In the genomic region with DNA sequence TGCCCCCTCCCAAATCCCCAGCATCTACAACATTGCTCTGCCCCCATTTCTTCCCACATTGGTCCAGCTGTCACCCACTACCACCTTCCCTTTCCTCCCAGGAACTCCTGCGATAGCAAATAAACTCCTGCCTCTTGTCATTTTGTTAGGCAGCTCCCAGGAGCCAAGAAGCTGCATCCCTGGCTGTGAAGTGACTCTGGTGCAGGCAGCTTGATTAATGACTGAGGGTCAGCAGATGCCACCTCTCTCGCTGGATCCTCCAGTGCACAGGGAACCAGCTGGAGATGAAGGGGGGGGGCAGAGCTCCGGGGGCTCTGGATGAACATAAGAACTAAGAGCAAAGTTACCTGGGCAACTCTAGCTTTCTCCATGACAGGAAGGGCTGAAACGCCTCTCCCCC, we compare ENCODE assay signal across 14 mouse cellular contexts.
DNase-seq lines count a peak whose midpoint lies in the region; ATAC-seq and TF ChIP-seq lines count a peak whose summit lies in the region.
"Had no signal": no experiment of that assay in that cellular context is flagged by ENCODE, and none has a peak within 500 bp of the region (broad histone marks: within the 10 kb centered on the region; RNA-seq: fewer than 3 reads in every experiment).

No protein-coding gene starts in this region.

- no peak for ATAC-seq in heart, embryonic 12.5 days (ENCODE audit: insufficient number of reproducible peaks, low FRiP score)
- ATAC-seq in lung, embryonic 14.5 days (ENCODE audit: insufficient read depth): no peak
- ATAC-seq in kidney, embryonic 16.5 days (ENCODE audit: low FRiP score, low TSS enrichment): peak; percentile 13; the same call in 1 of the 2 replicates
- ATAC-seq in stomach, embryonic 14.5 days (ENCODE audit: insufficient number of reproducible peaks, insufficient read depth, low FRiP score, low read depth): no peak
- ATAC-seq in forebrain, embryonic 14.5 days: no peak
- ATAC-seq: intestine, postnatal 0 days; midbrain, embryonic 13.5 days had no signal

- no peaks in the 10 kb centered on the region for H3K27me3 ChIP-seq in heart, adult 2 months (ENCODE audit: control insufficient read depth, insufficient read depth, low read length)
- H3K27me3 ChIP-seq in heart, embryonic 12.5 days (replicated peaks): no peaks in the 10 kb centered on the region
- no peaks in the 10 kb centered on the region for H3K27me3 ChIP-seq in lung, embryonic 14.5 days (ENCODE audit: insufficient read depth, low read length)
- H3K27me3 ChIP-seq in kidney, embryonic 16.5 days (ENCODE audit: insufficient read depth, low read length): no peaks in the 10 kb centered on the region
- H3K27me3 ChIP-seq in stomach, embryonic 14.5 days (ENCODE audit: control insufficient read depth, insufficient read depth, low read length): no peaks in the 10 kb centered on the region
- no peaks in the 10 kb centered on the region for H3K27me3 ChIP-seq in forebrain, embryonic 14.5 days (replicated peaks; ENCODE audit: control insufficient read depth, insufficient read depth, low read length)
- H3K27me3 ChIP-seq in thymus, adult 2 months (ENCODE audit: control insufficient read depth, insufficient read depth, low read length): no peaks in the 10 kb centered on the region
- H3K27me3 ChIP-seq: midbrain, embryonic 13.5 days had no signal

- no peaks in the 10 kb centered on the region for H3K9me3 ChIP-seq in heart, embryonic 12.5 days (replicated peaks)
- no peaks in the 10 kb centered on the region for H3K9me3 ChIP-seq in lung, embryonic 14.5 days (ENCODE audit: low read depth, low read length)
- no peaks in the 10 kb centered on the region for H3K9me3 ChIP-seq in kidney, embryonic 16.5 days (ENCODE audit: low read length)
- no peaks in the 10 kb centered on the region for H3K9me3 ChIP-seq in stomach, embryonic 14.5 days (ENCODE audit: control insufficient read depth, low read depth, low read length)
- H3K9me3 ChIP-seq in forebrain, embryonic 14.5 days (replicated peaks; ENCODE audit: control insufficient read depth, low read length): no peaks in the 10 kb centered on the region
- H3K9me3 ChIP-seq: embryonic facial prominence, embryonic 10.5 days; midbrain, embryonic 13.5 days had no signal

- peak overlapping the region; percentile 60 for H3K27ac ChIP-seq in heart, adult 2 months
- no peak overlapping the region for H3K27ac ChIP-seq in heart, embryonic 12.5 days (ENCODE audit: poor library complexity, severe bottlenecking)
- 0 out of 2 replicates have a peak overlapping the region, but pooled peaks have one; percentile 13 for H3K27ac ChIP-seq in lung, embryonic 14.5 days (ENCODE audit: low read depth)
- H3K27ac ChIP-seq in kidney, embryonic 16.5 days (ENCODE audit: low read length): peak overlapping the region; percentile 85
- peak overlapping the region; percentile 96; the same call in 1 of the 2 replicates for H3K27ac ChIP-seq in stomach, embryonic 14.5 days (ENCODE audit: low read length)
- no peak overlapping the region for H3K27ac ChIP-seq in forebrain, embryonic 14.5 days (ENCODE audit: low read depth, low read length)
- H3K27ac ChIP-seq in thymus, adult 2 months (ENCODE audit: control insufficient read depth, insufficient read depth, low read length): no peak overlapping the region; the same call in 1 of the 2 replicates
- H3K27ac ChIP-seq: embryonic facial prominence, embryonic 10.5 days; liver, embryonic 14.5 days; midbrain, embryonic 13.5 days had no signal

- no peaks in the 10 kb centered on the region for H3K79me2 ChIP-seq in heart, adult 2 months (replicated peaks; ENCODE audit: control insufficient read depth, insufficient read depth, low read length)

- H3K4me2 ChIP-seq in heart, embryonic 12.5 days: no peak overlapping the region
- H3K4me2 ChIP-seq in lung, embryonic 14.5 days: no peak overlapping the region
- no peak overlapping the region for H3K4me2 ChIP-seq in kidney, embryonic 16.5 days (replicated peaks; ENCODE audit: low read depth, low read length)
- H3K4me2 ChIP-seq in stomach, embryonic 14.5 days (replicated peaks; ENCODE audit: low read depth, low read length): no peak overlapping the region
- no peak overlapping the region for H3K4me2 ChIP-seq in forebrain, embryonic 14.5 days (ENCODE audit: low read length)
- H3K4me2 ChIP-seq: midbrain, embryonic 13.5 days had no signal

- intact Hi-C loops in heart, adult 2 months (cut with DNase I): no loop called here

- TF ChIP-seq POLR2A in heart, adult 2 months (IDR thresholded peaks at IDR 0.05; ENCODE audit: insufficient read depth, low read depth, low read length): no peak
- TF ChIP-seq POLR2A in thymus, adult 2 months (IDR thresholded peaks at IDR 0.05; ENCODE audit: control insufficient read depth, extremely low read depth, insufficient read depth, low read length, poor library complexity): no peak

- H3K4me3 ChIP-seq in heart, adult 2 months: no peak overlapping the region
- no peak overlapping the region for H3K4me3 ChIP-seq in heart, embryonic 12.5 days
- no peak overlapping the region for H3K4me3 ChIP-seq in lung, embryonic 14.5 days (ENCODE audit: low read depth, low read length)
- H3K4me3 ChIP-seq in kidney, embryonic 16.5 days (ENCODE audit: low read length): no peak overlapping the region
- no peak overlapping the region for H3K4me3 ChIP-seq in stomach, embryonic 14.5 days (ENCODE audit: low read depth, low read length)
- no peak overlapping the region for H3K4me3 ChIP-seq in forebrain, embryonic 14.5 days (ENCODE audit: low read depth, low read length)
- H3K4me3 ChIP-seq in thymus, adult 2 months (ENCODE audit: control insufficient read depth, insufficient read depth, low read length): no peak overlapping the region
- H3K4me3 ChIP-seq: embryonic facial prominence, embryonic 10.5 days; midbrain, embryonic 13.5 days had no signal

- TF ChIP-seq CTCF in heart, adult 2 months (IDR thresholded peaks at IDR 0.05): no peak
- TF ChIP-seq CTCF in lung, embryonic 14.5 days (IDR thresholded peaks at IDR 0.05; ENCODE audit: low read depth): no peak
- TF ChIP-seq CTCF in thymus, adult 2 months (IDR thresholded peaks at IDR 0.05; ENCODE audit: borderline replicate concordance, control insufficient read depth, extremely low read depth, insufficient read depth, low read length, poor library complexity): no peak

- 39% methylated on average over 4 of the region's 4 CpGs for WGBS in heart, adult 2 months
- 34% methylated on average over 4 of the region's 4 CpGs for WGBS in heart, embryonic 12.5 days
- WGBS in lung, embryonic 14.5 days: 7% methylated on average over 4 of the region's 4 CpGs
- WGBS in kidney, embryonic 16.5 days: 7% methylated on average over 4 of the region's 4 CpGs
- 10% methylated on average over 4 of the region's 4 CpGs for WGBS in stomach, embryonic 14.5 days
- WGBS in forebrain, embryonic 14.5 days: 77% methylated on average over 4 of the region's 4 CpGs
- WGBS in thymus, adult 2 months: 79% methylated on average over 4 of the region's 4 CpGs

- no peak overlapping the region for H3K9ac ChIP-seq in heart, adult 2 months (ENCODE audit: low read depth, low read length)
- no peak overlapping the region for H3K9ac ChIP-seq in heart, embryonic 12.5 days
- no peak overlapping the region for H3K9ac ChIP-seq in lung, embryonic 14.5 days
- H3K9ac ChIP-seq in kidney, embryonic 16.5 days (replicated peaks; ENCODE audit: low read length): no peak overlapping the region
- H3K9ac ChIP-seq in stomach, embryonic 14.5 days (replicated peaks; ENCODE audit: low read depth, low read length): no peak overlapping the region
- H3K9ac ChIP-seq in forebrain, embryonic 14.5 days (ENCODE audit: low read length): no peak overlapping the region
- H3K9ac ChIP-seq: liver, embryonic 14.5 days; midbrain, embryonic 13.5 days had no signal

- peaks cover 3% of the 10 kb centered on the region for H3K4me1 ChIP-seq in heart, adult 2 months (ENCODE audit: control insufficient read depth, insufficient read depth, low read length)
- peaks cover 31% of the 10 kb centered on the region for H3K4me1 ChIP-seq in heart, embryonic 12.5 days (replicated peaks)
- H3K4me1 ChIP-seq in lung, embryonic 14.5 days (ENCODE audit: insufficient read depth): peaks cover 13% of the 10 kb centered on the region
- H3K4me1 ChIP-seq in kidney, embryonic 16.5 days (ENCODE audit: insufficient read depth, low read length): peaks cover 41% of the 10 kb centered on the region
- peaks cover 27% of the 10 kb centered on the region for H3K4me1 ChIP-seq in stomach, embryonic 14.5 days (ENCODE audit: control insufficient read depth, insufficient read depth, low read length)
- H3K4me1 ChIP-seq in forebrain, embryonic 14.5 days (ENCODE audit: control insufficient read depth, insufficient read depth, low read length): peaks cover 10% of the 10 kb centered on the region
- H3K4me1 ChIP-seq in thymus, adult 2 months (replicated peaks; ENCODE audit: control insufficient read depth, insufficient read depth, low read length): no peaks in the 10 kb centered on the region

- H3K36me3 ChIP-seq in heart, adult 2 months (ENCODE audit: control insufficient read depth, insufficient read depth, low read length): no peaks in the 10 kb centered on the region
- no peaks in the 10 kb centered on the region for H3K36me3 ChIP-seq in heart, embryonic 12.5 days
- H3K36me3 ChIP-seq in lung, embryonic 14.5 days (ENCODE audit: insufficient read depth): no peaks in the 10 kb centered on the region
- H3K36me3 ChIP-seq in kidney, embryonic 16.5 days (ENCODE audit: insufficient read depth, low read length): no peaks in the 10 kb centered on the region
- no peaks in the 10 kb centered on the region for H3K36me3 ChIP-seq in stomach, embryonic 14.5 days (ENCODE audit: control insufficient read depth, insufficient read depth, low read length)
- H3K36me3 ChIP-seq in forebrain, embryonic 14.5 days (ENCODE audit: control insufficient read depth, insufficient read depth, low read length): no peaks in the 10 kb centered on the region
- H3K36me3 ChIP-seq in thymus, adult 2 months (ENCODE audit: control insufficient read depth, insufficient read depth, low read length): no peaks in the 10 kb centered on the region
- H3K36me3 ChIP-seq: embryonic facial prominence, embryonic 10.5 days; midbrain, embryonic 13.5 days had no signal

- TF ChIP-seq EP300 in heart, adult 2 months (IDR thresholded peaks at IDR 0.05; ENCODE audit: insufficient read depth, low read depth, low read length): no peak

- no peak for DNase-seq in heart, adult 2 months
- DNase-seq in lung, embryonic 14.5 days: peak; percentile 57
- DNase-seq in lung, postnatal 25 days (ENCODE audit: low spot score): no peak
- no peak for DNase-seq in forebrain, embryonic 14.5 days (ENCODE audit: low spot score)
- DNase-seq in thymus, adult 2 months: no peak
- DNase-seq: gastrocnemius, postnatal 25 days; right cerebral cortex, postnatal 25 days had no signal

Comparison
In these comparisons a context has a peak if more than half of its experiments do, and no peak if none do; other contexts are left out.
1. H3K27ac ChIP-seq: peak in heart, adult 2 months (single experiment), lung, embryonic 14.5 days (single experiment), kidney, embryonic 16.5 days (single experiment) and stomach, embryonic 14.5 days (single experiment); none in heart, embryonic 12.5 days (single experiment), forebrain, embryonic 14.5 days (single experiment) and thymus, adult 2 months (single experiment).